16 mouse cellular contexts compared by ENCODE assay signal in genomic region chr16:97203554-97203953, GRCm38 (mm10).
"Had no signal": no experiment of that assay in that cellular context is flagged by ENCODE, and none has a peak within 500 bp of the region (broad histone marks: within the 10 kb centered on the region; RNA-seq: fewer than 3 reads in every experiment).

No protein-coding gene starts in this region.

- H3K4me3 ChIP-seq: neural tube, embryonic 13.5 days; neural tube, embryonic 15.5 days; stomach, embryonic 15.5 days had no signal

- H3K27me3 ChIP-seq: neural tube, embryonic 13.5 days; neural tube, embryonic 15.5 days; stomach, embryonic 15.5 days had no signal

- H3K4me2 ChIP-seq: neural tube, embryonic 13.5 days; neural tube, embryonic 15.5 days; stomach, embryonic 15.5 days had no signal

- H3K9me3 ChIP-seq: neural tube, embryonic 15.5 days; stomach, embryonic 15.5 days had no signal

- H3K27ac ChIP-seq: neural tube, embryonic 13.5 days; neural tube, embryonic 15.5 days; stomach, embryonic 15.5 days; stomach, postnatal 0 days had no signal

- H3K36me3 ChIP-seq: neural tube, embryonic 13.5 days; neural tube, embryonic 15.5 days; stomach, embryonic 15.5 days had no signal

- DNase-seq: retina, postnatal 1 day; right cerebral cortex, adult 18-20 months; right cerebral cortex, postnatal 14 days; right cerebral cortex, postnatal 25 days; right cerebral cortex, postnatal 4 days; spleen, adult 18-20 months; thymus, adult 18-20 months; thymus, adult 2 months; thymus, postnatal 14 days; thymus, postnatal 25 days; thymus, postnatal 36 days; thymus, postnatal 4 days had no signal

- H3K4me1 ChIP-seq: neural tube, embryonic 13.5 days; neural tube, embryonic 15.5 days; stomach, embryonic 15.5 days had no signal

- H3K9ac ChIP-seq: neural tube, embryonic 13.5 days; neural tube, embryonic 15.5 days; stomach, embryonic 15.5 days had no signal
